Mouse (Mus musculus): ENCODE results near the gene Lrp10. TPM values are rescaled to one million over a fixed set of nuclear protein-coding genes. Genes with fewer than 3 reads are reported as not detected.

Gene Lrp10
- polyA plus RNA-seq, 1 experiment: 81.8 TPM

DNA sequence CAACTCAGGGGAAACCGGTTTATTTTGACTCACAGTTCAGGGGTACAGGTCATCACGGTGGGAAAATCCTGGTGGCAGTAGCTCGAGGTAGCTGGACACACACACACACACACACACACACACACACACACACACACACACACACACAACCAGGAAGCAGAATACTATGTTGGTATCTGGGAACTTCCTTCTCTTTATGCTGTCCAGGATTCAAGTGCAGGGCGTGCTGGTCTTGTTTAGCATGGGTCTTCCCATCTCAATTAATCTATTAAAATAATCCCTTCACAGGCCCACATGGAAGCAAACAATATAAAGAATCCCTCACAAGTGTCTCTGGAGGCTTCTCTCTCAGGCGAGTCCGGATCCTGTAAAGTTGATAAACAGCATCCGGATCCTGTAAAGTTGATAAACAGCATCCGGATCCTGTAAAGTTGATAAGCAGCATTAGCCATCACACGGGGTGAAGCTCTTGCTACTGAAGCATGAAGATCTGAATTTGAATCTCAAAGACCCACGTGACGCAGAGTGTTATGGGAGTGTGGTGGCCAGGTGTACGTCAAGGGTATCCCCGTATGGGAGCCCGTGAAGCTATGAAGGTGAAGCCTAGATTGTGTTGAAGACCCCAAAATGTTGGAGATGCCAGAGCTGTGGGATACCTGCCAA is 5.9 kb upstream of the Lrp10 start:
- H3K4me2 ChIP-seq (ENCODE audit: low read depth): no peak overlapping the region
- no peak overlapping the region for H3K4me3 ChIP-seq

DNA sequence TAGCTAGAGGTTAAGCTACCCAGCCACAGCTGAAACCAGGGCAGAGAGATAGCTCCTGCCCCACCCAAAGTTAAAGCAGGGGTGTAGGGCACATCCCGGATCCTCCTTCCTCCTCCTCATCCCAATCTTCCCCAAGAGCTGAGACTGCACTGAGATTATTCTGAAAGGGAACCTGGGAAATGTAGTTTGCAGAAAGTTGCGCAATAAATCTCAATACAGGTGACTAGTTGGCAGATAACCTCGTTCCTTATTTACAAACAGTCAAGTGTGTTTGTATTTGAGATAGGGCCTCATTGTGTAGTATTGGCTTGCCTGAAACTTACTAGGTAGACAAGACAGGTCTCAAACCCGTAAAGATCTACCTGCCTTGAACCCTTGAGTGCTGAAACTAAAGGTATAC is 1.8 kb upstream of the Lrp10 start:
- H3K27me3 ChIP-seq (ENCODE audit: control insufficient read depth, insufficient read depth, insufficient read length): no peaks in the 10 kb centered on the region
- TF ChIP-seq MYOG (IDR thresholded peaks at IDR 0.05; ENCODE audit: control insufficient read depth in 1 of 3, insufficient read depth in 1 of 3, insufficient read length in 2 of 3, low read depth in 2 of 3) (no peak), MAX (IDR thresholded peaks at IDR 0.05; ENCODE audit: low read depth) (no peak), MYOD1 (IDR thresholded peaks at IDR 0.05; ENCODE audit: control insufficient read depth in 1 of 3, insufficient read length in 2 of 3, low read depth in 2 of 3) (no peak), POLR2AphosphoS2 (IDR thresholded peaks at IDR 0.05; ENCODE audit: insufficient read length, low read depth) (no peak), E2F4 (IDR thresholded peaks at IDR 0.05; ENCODE audit: insufficient read depth) (no peak), REST (IDR thresholded peaks at IDR 0.05; ENCODE audit: insufficient read depth, insufficient read length) (no peak), SRF (IDR thresholded peaks at IDR 0.05; ENCODE audit: control insufficient read depth, insufficient read length, low read depth) (no peak), USF1 (IDR thresholded peaks at IDR 0.05; ENCODE audit: low read depth) (no peak), TCF12 (IDR thresholded peaks at IDR 0.05; ENCODE audit: insufficient read depth, poor library complexity, severe bottlenecking) (no peak), TCF3 (IDR thresholded peaks at IDR 0.05; ENCODE audit: insufficient read length, low read depth) (no peak), POLR2A (IDR thresholded peaks at IDR 0.05; ENCODE audit: insufficient read length, low read depth) (no peak), CEBPB (IDR thresholded peaks at IDR 0.05; ENCODE audit: insufficient read depth, poor library complexity, severe bottlenecking) (no peak)
- H3K79me2 ChIP-seq (ENCODE audit: control insufficient read depth, insufficient read depth): peaks cover 6% of the 10 kb centered on the region
- H3K4me3 ChIP-seq: no peak overlapping the region
- peaks cover 11% of the 10 kb centered on the region for H3K36me3 ChIP-seq (ENCODE audit: control insufficient read depth, insufficient read depth)
- no peak overlapping the region for H3K4me2 ChIP-seq (ENCODE audit: low read depth)
- no peak overlapping the region for H3ac ChIP-seq (ENCODE audit: control insufficient read depth, insufficient read length)

More for the DNA sequence above, 5.9 kb upstream of the Lrp10 start:
- TF ChIP-seq SRF (IDR thresholded peaks at IDR 0.05; ENCODE audit: control insufficient read depth, insufficient read length, low read depth) (no peak), REST (IDR thresholded peaks at IDR 0.05; ENCODE audit: insufficient read depth, insufficient read length) (no peak), CEBPB (IDR thresholded peaks at IDR 0.05; ENCODE audit: insufficient read depth, poor library complexity, severe bottlenecking) (no peak), MYOG (IDR thresholded peaks at IDR 0.05; ENCODE audit: control insufficient read depth in 1 of 3, insufficient read depth in 1 of 3, insufficient read length in 2 of 3, low read depth in 2 of 3) (no peak), MAX (IDR thresholded peaks at IDR 0.05; ENCODE audit: low read depth) (no peak), TCF3 (IDR thresholded peaks at IDR 0.05; ENCODE audit: insufficient read length, low read depth) (no peak), POLR2AphosphoS2 (IDR thresholded peaks at IDR 0.05; ENCODE audit: insufficient read length, low read depth) (no peak), TCF12 (IDR thresholded peaks at IDR 0.05; ENCODE audit: insufficient read depth, poor library complexity, severe bottlenecking) (no peak), USF1 (IDR thresholded peaks at IDR 0.05; ENCODE audit: low read depth) (no peak), E2F4 (IDR thresholded peaks at IDR 0.05; ENCODE audit: insufficient read depth) (no peak), POLR2A (IDR thresholded peaks at IDR 0.05; ENCODE audit: insufficient read length, low read depth) (no peak), MYOD1 (IDR thresholded peaks at IDR 0.05; ENCODE audit: control insufficient read depth in 1 of 3, insufficient read length in 2 of 3, low read depth in 2 of 3) (no peak)
- Histone ChIP-seq H3K36me3 (ENCODE audit: control insufficient read depth, insufficient read depth) (no peaks in the 10 kb centered on the region), H3K79me2 (ENCODE audit: control insufficient read depth, insufficient read depth) (no peaks in the 10 kb centered on the region), H3K27me3 (ENCODE audit: control insufficient read depth, insufficient read depth, insufficient read length) (no peaks in the 10 kb centered on the region), H3ac (ENCODE audit: control insufficient read depth, insufficient read length) (no peak overlapping the region)

DNA sequence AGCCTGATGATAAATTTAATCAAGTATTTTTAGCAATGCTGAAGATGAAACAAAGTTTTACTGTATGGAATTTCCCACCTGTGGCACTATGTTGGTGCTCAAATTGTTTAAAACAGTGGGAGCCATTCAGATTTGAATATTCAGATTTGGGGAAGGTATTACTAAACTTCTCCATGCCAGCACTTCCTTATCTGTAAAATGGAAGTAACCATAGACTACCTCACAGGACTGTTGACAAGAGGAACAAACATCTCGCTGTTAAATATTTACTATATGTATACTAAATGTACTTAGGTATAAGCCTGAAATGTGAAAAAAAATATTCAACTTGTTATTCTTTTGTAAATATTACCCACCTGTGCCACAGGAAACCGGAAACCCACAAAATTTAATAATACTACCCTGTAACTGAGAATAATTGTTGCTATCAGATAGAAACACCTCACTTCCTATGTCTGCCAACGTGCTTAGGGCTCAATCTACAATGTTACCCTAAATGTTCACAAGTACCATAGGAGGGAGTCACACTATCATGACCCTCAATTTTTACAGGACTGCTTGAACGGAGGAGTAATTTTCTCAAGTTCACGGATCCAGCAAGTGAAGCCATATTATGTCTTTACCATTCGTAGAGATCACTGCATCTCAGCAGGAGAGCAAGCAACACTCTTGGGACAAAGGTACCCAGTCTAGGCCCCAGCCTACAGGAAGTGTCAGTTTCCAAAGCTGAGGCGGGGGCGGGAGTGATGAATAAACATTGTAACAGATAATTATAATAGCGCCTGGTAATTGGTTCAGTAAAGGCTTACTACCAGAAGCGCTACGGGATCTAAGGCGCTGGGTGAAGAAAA is 604 bp upstream of the Lrp10 start:
- H3K79me2 ChIP-seq (ENCODE audit: control insufficient read depth, insufficient read depth): peaks cover 6% of the 10 kb centered on the region
- peak overlapping the region; percentile 33 for H3K4me3 ChIP-seq
- TF ChIP-seq SRF (IDR thresholded peaks at IDR 0.05; ENCODE audit: control insufficient read depth, insufficient read length, low read depth): no peak
- no peak for TF ChIP-seq MYOD1 (IDR thresholded peaks at IDR 0.05; ENCODE audit: control insufficient read depth in 1 of 3, insufficient read length in 2 of 3, low read depth in 2 of 3)
- no peak for TF ChIP-seq USF1 (IDR thresholded peaks at IDR 0.05; ENCODE audit: low read depth)
- TF ChIP-seq MYOG (IDR thresholded peaks at IDR 0.05; ENCODE audit: control insufficient read depth in 1 of 3, insufficient read depth in 1 of 3, insufficient read length in 2 of 3, low read depth in 2 of 3): no peak
- TF ChIP-seq POLR2AphosphoS2 (IDR thresholded peaks at IDR 0.05; ENCODE audit: insufficient read length, low read depth): no peak
- TF ChIP-seq MAX (IDR thresholded peaks at IDR 0.05; ENCODE audit: low read depth): no peak
- no peak for TF ChIP-seq CEBPB (IDR thresholded peaks at IDR 0.05; ENCODE audit: insufficient read depth, poor library complexity, severe bottlenecking)
- no peak for TF ChIP-seq TCF12 (IDR thresholded peaks at IDR 0.05; ENCODE audit: insufficient read depth, poor library complexity, severe bottlenecking)
- no peak for TF ChIP-seq E2F4 (IDR thresholded peaks at IDR 0.05; ENCODE audit: insufficient read depth)
- no peak for TF ChIP-seq POLR2A (IDR thresholded peaks at IDR 0.05; ENCODE audit: insufficient read length, low read depth)
- TF ChIP-seq TCF3 (IDR thresholded peaks at IDR 0.05; ENCODE audit: insufficient read length, low read depth): no peak
- H3K27me3 ChIP-seq (ENCODE audit: control insufficient read depth, insufficient read depth, insufficient read length): no peaks in the 10 kb centered on the region
- H3ac ChIP-seq (ENCODE audit: control insufficient read depth, insufficient read length): peak overlapping the region; percentile 30
- H3K4me2 ChIP-seq (ENCODE audit: low read depth): peak overlapping the region; percentile 72
- H3K36me3 ChIP-seq (ENCODE audit: control insufficient read depth, insufficient read depth): peaks cover 15% of the 10 kb centered on the region

DNA sequence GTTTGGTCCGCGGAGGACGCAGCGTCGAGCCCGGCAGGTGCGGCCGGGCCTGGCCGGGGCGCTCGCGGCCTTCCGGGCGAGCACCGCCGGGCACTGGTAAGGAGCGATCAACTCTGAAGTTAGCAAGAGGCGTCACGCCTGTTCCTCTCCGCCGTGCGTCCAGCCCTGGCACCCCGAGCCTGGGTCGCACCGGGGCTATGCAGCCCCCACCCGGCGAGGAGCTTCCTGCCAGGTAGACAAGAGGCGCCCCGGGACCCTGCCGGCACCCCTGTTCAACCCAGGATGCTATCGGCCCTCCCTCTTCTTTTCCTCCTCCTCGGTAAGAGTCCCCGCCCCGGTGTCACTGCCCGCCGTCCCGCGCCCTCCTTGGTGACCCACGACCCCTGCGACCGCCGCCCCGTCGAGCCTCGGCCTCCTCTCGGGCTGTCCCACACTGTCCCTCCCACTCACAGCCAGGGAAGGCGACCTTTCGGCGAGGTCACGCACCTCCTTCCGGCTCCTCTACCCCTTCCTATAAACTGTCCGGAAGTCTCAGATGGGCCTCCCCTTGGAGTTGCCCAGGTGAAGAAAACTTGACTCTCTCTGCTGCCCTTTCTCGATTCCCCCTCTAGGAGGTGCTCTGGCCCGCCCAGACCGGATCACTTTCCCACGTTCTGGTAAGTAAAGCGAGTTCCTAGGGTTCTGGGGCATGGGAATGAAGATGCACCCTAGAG is 512 bp downstream of the Lrp10 start:
- Histone ChIP-seq H3K4me2 (ENCODE audit: low read depth) (peak overlapping the region; percentile 71), H3ac (ENCODE audit: control insufficient read depth, insufficient read length) (peak overlapping the region; percentile 30), H3K27me3 (ENCODE audit: control insufficient read depth, insufficient read depth, insufficient read length) (no peaks in the 10 kb centered on the region), H3K36me3 (ENCODE audit: control insufficient read depth, insufficient read depth) (peaks cover 15% of the 10 kb centered on the region), H3K4me3 (peak overlapping the region; percentile 33), H3K79me2 (ENCODE audit: control insufficient read depth, insufficient read depth) (peaks cover 6% of the 10 kb centered on the region)
- TF ChIP-seq POLR2A (IDR thresholded peaks at IDR 0.05; ENCODE audit: insufficient read length, low read depth) (peak; percentile 32), TCF12 (IDR thresholded peaks at IDR 0.05; ENCODE audit: insufficient read depth, poor library complexity, severe bottlenecking) (no peak), REST (IDR thresholded peaks at IDR 0.05; ENCODE audit: insufficient read depth, insufficient read length) (no peak)

Measured in myocyte (in vitro differentiated cells).